25 mouse cellular contexts compared by ENCODE assay signal in the genomic region with DNA sequence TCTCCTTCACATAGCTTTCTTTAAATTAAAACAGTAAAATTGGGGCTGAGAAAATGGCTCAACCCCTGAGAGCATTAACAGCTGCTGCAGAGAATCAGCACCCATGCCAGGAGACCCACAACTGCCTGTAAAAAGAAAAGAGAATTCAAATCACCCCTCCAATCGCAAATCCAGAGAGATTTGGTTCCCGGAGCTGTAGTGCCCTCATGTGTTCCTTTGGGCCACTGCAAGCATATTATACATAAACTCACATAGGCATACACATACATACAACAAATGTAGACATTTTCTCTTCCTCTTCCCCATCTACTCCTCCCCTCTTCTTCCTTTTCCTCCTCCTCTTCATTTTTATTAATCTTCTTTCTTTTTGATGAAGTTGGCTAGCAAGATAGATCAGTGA.
"Had no signal": no experiment of that assay in that cellular context is flagged by ENCODE, and none has a peak within 500 bp of the region (broad histone marks: within the 10 kb centered on the region; RNA-seq: fewer than 3 reads in every experiment).

No protein-coding gene starts in this region.

- H3K9me3 ChIP-seq: kidney, embryonic 15.5 days; limb, embryonic 13.5 days; lung, embryonic 15.5 days; neural tube, embryonic 12.5 days; neural tube, embryonic 15.5 days; stomach, embryonic 15.5 days had no signal

- DNase-seq: kidney, adult 11 months; kidney, adult 8-10 months; kidney, postnatal 10 days; kidney, postnatal 36 days; layer of hippocampus, postnatal 36 days; liver; lung, adult 18-20 months; lung, postnatal 10 days; lung, postnatal 36 days; midbrain, embryonic 14.5 days; right cerebral cortex, adult 18-20 months; right cerebral cortex, postnatal 25 days; spleen, adult 18-20 months; thymus, postnatal 25 days had no signal

- H3K27me3 ChIP-seq: kidney, embryonic 15.5 days; limb, embryonic 13.5 days; liver, embryonic 12.5 days; liver, embryonic 15.5 days; lung, embryonic 15.5 days; megakaryocyte, embryonic 14.5 days; neural tube, embryonic 12.5 days; neural tube, embryonic 15.5 days; stomach, embryonic 15.5 days had no signal

- H3K36me3 ChIP-seq: kidney, embryonic 15.5 days; limb, embryonic 13.5 days; liver, embryonic 12.5 days; liver, embryonic 15.5 days; lung, embryonic 15.5 days; midbrain, embryonic 10.5 days; neural tube, embryonic 12.5 days; neural tube, embryonic 15.5 days; stomach, embryonic 15.5 days had no signal

- H3K27ac ChIP-seq: kidney, embryonic 15.5 days; left cerebral cortex, adult 2 months; limb, embryonic 13.5 days; liver, embryonic 12.5 days; liver, embryonic 15.5 days; lung, embryonic 15.5 days; midbrain, embryonic 10.5 days; neural tube, embryonic 12.5 days; neural tube, embryonic 15.5 days; stomach, embryonic 15.5 days had no signal

- H3K9ac ChIP-seq: kidney, embryonic 15.5 days; limb, embryonic 13.5 days; liver, embryonic 12.5 days; liver, embryonic 15.5 days; lung, embryonic 15.5 days; neural tube, embryonic 12.5 days; neural tube, embryonic 15.5 days; stomach, embryonic 15.5 days had no signal

- ATAC-seq: liver, embryonic 12.5 days had no signal

- H3K4me2 ChIP-seq: kidney, embryonic 15.5 days; limb, embryonic 13.5 days; liver, embryonic 12.5 days; liver, embryonic 15.5 days; lung, embryonic 15.5 days; neural tube, embryonic 12.5 days; neural tube, embryonic 15.5 days; stomach, embryonic 15.5 days had no signal

- H3K4me3 ChIP-seq: kidney, embryonic 15.5 days; left cerebral cortex, adult 2 months; limb, embryonic 13.5 days; liver, embryonic 12.5 days; liver, embryonic 15.5 days; lung, embryonic 15.5 days; megakaryocyte, embryonic 14.5 days; midbrain, embryonic 10.5 days; neural tube, embryonic 12.5 days; neural tube, embryonic 15.5 days; stomach, embryonic 15.5 days had no signal

- H3K4me1 ChIP-seq: kidney, embryonic 15.5 days; limb, embryonic 13.5 days; liver, embryonic 12.5 days; liver, embryonic 15.5 days; lung, embryonic 15.5 days; megakaryocyte, embryonic 14.5 days; midbrain, embryonic 10.5 days; neural tube, embryonic 12.5 days; stomach, embryonic 15.5 days had no signal
